Mouse (Mus musculus) cerebellum, adult 2 months (tissue): ENCODE measurements at regions not wholly inside any gene's neighbourhood (a gene's known extent, or its start where the extent isn't known, plus 50 kb on each side); places are given as distances from the start of the nearest gene placed in this dataset.

ENCODE experiments used
- CTCF ChIP-seq: fragments of 200-500 bp; IDR thresholded peaks from 2 replicates; pipeline ENCODE4 v1.5.1; 2011; ENCODE audit warnings: low read depth, mild to moderate bottlenecking, control low read depth, low read length, moderate library complexity, borderline replicate concordance; ENCODE audit not compliant: insufficient read depth
- POLR2A ChIP-seq: fragments of 200-500 bp; IDR thresholded peaks from 2 replicates; pipeline ENCODE4 v1.6.1; 2011; ENCODE audit warnings: low read length, control low read depth, borderline replicate concordance; ENCODE audit not compliant: insufficient read depth

- TF ChIP-seq POLR2A (no peak), CTCF (no peak)
These were observed 94.6 kb upstream of the Sall1 start for GRCm38 (mm10) chr8:89138416-89139125.
